Mouse (Mus musculus): ENCODE measurements at regions not wholly inside any gene's neighbourhood (a gene's known extent, or its start where the extent isn't known, plus 50 kb on each side); places are given as distances from the start of the nearest gene placed in this dataset.

DNA sequence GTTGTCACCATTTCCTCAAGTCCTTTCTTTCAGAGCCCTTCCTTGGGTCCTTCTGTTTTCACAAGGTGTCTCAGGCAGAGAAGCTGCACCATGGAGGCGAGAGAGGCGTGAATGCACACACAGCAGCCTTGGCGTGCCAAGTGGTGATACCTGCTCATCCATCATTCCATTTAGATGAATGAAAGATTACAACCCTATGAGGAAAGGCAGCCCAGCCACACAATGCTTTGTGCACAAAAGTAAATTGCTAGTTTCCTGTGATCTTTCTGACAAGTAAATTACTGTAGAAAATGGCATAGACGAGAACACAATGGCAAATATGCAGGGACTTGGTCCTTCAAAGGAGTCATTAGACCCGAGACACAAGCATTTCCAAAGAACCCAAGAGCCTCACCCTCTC is 101.4 kb downstream of the Rnd3 start:
- Histone ChIP-seq H3K4me3 (no peak overlapping the region), H3K27me3 (no peaks in the 10 kb centered on the region), H3K9ac (no peak overlapping the region), H3K36me3 (no peaks in the 10 kb centered on the region), H3K9me3 (no peaks in the 10 kb centered on the region), H3K27ac (no peak overlapping the region), H3K4me2 (no peak overlapping the region), H3K4me1 (replicated peaks) (no peaks in the 10 kb centered on the region; the same call in 1 of the 2 replicates)
- ATAC-seq (ENCODE audit: low FRiP score), result no peak
- 55% methylated on average over 5 of the region's 5 CpGs for WGBS

DNA sequence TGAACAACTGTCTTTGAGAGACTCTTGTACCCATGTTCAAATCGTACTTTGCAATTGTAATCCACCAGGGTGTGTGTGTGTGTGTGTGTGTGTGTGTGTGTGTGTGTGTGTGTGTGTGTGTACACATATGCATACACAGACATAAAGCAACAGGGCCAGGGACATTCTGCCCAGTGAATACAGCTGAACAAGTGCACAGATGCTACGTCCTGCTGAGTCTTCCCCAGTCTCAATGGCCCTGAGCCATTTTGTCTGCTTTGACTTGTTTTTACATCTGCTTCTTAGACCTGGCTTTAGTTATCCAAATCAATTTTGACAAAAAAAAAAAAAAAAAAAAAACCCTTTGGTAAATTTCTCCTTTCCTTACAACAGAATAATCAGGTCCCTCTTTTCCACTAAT is 103.3 kb downstream of the Rnd3 start:
- ATAC-seq (ENCODE audit: low FRiP score), result no peak
- H3K27me3 ChIP-seq, result no peaks in the 10 kb centered on the region
- no peak overlapping the region for H3K27ac ChIP-seq
- no peak overlapping the region for H3K4me2 ChIP-seq
- WGBS, result 63% methylated on average over 2 of the region's 2 CpGs
- H3K4me1 ChIP-seq (replicated peaks), result no peaks in the 10 kb centered on the region; the same call in 1 of the 2 replicates
- H3K36me3 ChIP-seq, result no peaks in the 10 kb centered on the region
- H3K9me3 ChIP-seq, result no peaks in the 10 kb centered on the region
- no peak overlapping the region for H3K9ac ChIP-seq
- no peak overlapping the region for H3K4me3 ChIP-seq

DNA sequence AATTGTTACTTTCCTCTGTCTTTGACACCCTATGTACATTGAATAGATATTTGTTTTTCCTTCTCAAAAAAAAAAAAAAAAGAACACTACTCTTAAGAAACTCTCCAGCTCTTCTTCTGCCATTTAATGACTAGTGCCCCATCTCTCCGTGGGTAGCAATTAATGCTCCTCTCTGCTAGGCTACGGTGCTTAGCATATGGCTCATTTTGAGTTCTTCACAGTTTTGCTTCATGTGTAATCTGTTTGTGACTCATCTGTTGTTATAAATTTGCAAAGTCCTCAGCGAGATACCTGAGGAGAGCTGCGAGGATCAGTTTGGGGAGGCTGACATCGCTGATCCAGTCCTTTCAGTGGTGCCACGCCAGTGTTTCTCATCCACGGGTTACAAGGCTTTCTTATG is 107.8 kb downstream of the Rnd3 start:
- 53% methylated on average over 7 of the region's 7 CpGs for WGBS
- no peak overlapping the region for H3K4me2 ChIP-seq
- H3K4me1 ChIP-seq (replicated peaks), result peaks cover 22% of the 10 kb centered on the region
- H3K9me3 ChIP-seq, result no peaks in the 10 kb centered on the region
- H3K27ac ChIP-seq, result no peak overlapping the region
- no peaks in the 10 kb centered on the region for H3K36me3 ChIP-seq
- H3K9ac ChIP-seq, result no peak overlapping the region
- H3K27me3 ChIP-seq, result no peaks in the 10 kb centered on the region
- no peak overlapping the region for H3K4me3 ChIP-seq
- no peak for ATAC-seq (ENCODE audit: low FRiP score)

DNA sequence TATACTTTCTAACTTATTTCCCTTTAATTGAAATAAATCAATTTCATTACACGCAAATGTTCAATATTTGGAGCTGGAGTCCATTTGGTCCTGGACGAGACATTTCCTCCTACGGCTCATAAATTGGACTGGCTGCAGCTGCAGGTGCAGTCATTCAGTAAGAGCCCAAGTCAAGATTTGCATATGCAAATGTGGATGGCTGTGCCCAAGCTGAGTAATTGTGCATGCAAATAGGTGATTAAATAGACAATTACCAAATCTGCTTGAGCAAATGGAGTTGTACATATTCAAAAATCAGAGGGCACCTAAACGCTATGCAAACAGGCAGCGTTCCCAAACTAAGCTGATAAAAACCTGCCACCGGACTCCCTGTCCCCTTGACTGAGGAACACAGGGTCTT is 110.2 kb downstream of the Rnd3 start:
- Histone ChIP-seq H3K36me3 (no peaks in the 10 kb centered on the region), H3K4me2 (no peak overlapping the region), H3K4me1 (replicated peaks) (peaks cover 29% of the 10 kb centered on the region), H3K27ac (no peak overlapping the region), H3K4me3 (no peak overlapping the region), H3K9me3 (no peaks in the 10 kb centered on the region), H3K27me3 (no peaks in the 10 kb centered on the region), H3K9ac (no peak overlapping the region)
- ATAC-seq (ENCODE audit: low FRiP score), result no peak
- WGBS, result 35% methylated on average over 6 of the region's 6 CpGs

DNA sequence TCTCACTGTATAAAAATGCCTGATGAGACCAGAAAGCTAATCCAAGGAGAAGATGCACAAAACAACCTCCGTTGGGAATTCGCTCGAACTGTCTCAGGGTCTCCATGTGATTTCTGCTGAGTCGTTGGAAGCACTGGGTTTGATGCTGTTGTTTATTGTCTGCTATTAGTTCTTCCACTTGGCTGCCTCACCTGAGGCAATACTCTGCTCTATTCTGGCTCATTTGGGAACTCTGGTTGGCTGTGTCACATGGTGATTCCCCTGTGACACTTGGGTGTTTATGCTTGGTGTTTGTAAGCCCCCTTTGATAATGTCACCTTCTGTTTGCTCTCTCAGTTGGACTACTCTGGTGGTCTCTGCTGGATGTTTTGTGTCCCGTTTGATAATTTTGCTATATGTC is 111.9 kb downstream of the Rnd3 start:
- Histone ChIP-seq H3K27ac (no peak overlapping the region), H3K4me2 (no peak overlapping the region), H3K36me3 (no peaks in the 10 kb centered on the region), H3K27me3 (no peaks in the 10 kb centered on the region), H3K9me3 (no peaks in the 10 kb centered on the region), H3K4me1 (replicated peaks) (peaks cover 31% of the 10 kb centered on the region), H3K4me3 (no peak overlapping the region), H3K9ac (no peak overlapping the region)
- 68% methylated on average over 5 of the region's 5 CpGs for WGBS
- no peak for ATAC-seq (ENCODE audit: low FRiP score)

DNA sequence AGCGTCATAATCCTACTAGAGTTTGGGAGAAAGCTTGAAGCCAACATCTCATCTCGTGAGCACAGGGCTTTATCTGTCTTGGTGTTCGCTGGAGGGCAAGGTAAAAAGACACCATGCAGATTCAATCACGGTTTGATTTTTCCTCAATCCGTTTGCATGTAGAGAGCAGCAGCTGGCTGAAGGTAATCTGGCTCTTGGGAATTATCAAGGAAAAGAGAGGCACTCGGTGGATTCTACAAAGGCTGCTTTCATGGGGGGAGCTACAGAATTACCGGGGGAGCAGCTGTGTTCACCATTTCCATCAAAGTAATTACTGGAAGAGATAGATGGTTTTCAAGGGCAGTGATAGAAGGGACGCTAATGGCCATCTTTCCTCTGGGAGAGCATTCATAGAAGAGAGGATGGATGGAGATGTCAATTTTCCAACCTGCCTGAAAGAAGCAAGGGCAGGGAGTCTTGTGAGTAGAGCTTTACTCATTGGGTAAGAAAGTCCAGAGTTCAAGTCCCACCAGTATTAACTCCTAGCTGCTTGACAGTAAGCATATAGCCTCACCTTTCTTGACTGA is 112.6 kb downstream of the Rnd3 start:
- H3K36me3 ChIP-seq, result no peaks in the 10 kb centered on the region
- peaks cover 31% of the 10 kb centered on the region for H3K4me1 ChIP-seq (replicated peaks)
- H3K4me2 ChIP-seq, result no peak overlapping the region
- no peak overlapping the region for H3K4me3 ChIP-seq
- no peaks in the 10 kb centered on the region for H3K9me3 ChIP-seq
- H3K27ac ChIP-seq, result no peak overlapping the region
- no peaks in the 10 kb centered on the region for H3K27me3 ChIP-seq
- no peak for ATAC-seq (ENCODE audit: low FRiP score)
- H3K9ac ChIP-seq, result no peak overlapping the region
- 36% methylated on average over 8 of the region's 8 CpGs for WGBS

DNA sequence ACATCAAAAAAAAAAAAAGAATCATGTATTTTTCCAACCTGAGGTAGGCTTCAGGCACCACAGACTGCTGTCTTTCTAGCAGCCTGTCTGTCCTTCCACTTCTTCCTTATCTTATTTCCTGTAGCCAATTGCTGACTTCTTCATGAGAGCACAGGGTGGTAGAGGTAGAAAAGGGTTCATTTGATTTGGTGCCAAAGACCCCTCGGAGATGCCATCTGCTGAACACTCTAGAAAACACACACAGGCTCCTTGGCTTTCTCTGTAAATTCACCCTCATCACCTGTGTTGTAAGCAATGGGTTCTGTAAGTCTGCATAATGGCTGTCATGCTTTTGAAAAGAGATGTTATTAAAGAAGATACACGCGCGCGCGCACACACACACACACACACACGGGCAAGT is 115.0 kb downstream of the Rnd3 start:
- Histone ChIP-seq H3K27ac (no peak overlapping the region), H3K9ac (no peak overlapping the region), H3K4me2 (no peak overlapping the region), H3K4me3 (no peak overlapping the region), H3K4me1 (replicated peaks) (peaks cover 23% of the 10 kb centered on the region), H3K9me3 (no peaks in the 10 kb centered on the region), H3K36me3 (no peaks in the 10 kb centered on the region), H3K27me3 (no peaks in the 10 kb centered on the region)
- ATAC-seq (ENCODE audit: low FRiP score), result no peak
- 92% methylated on average over 7 of the region's 7 CpGs for WGBS

DNA sequence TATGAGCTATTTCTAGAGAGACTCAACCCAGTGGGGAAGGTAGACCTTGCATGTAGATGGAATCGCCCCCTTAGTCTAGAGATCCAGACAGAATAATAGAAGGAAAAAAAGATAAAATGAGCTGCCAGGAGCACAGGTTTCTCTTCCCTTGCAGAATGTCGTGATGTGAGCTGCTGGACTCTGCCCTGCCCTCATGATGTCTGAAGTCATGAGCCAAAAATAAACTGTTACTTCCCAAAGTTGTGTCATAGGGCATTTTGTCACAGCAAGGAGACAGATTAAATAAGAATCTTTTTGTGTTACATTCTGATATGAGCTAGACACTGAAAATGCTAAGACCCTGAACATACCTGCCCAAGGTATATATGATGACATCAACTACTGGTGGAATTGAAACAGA is 126.4 kb downstream of the Rnd3 start:
- Histone ChIP-seq H3K4me2 (no peak overlapping the region), H3K27me3 (no peaks in the 10 kb centered on the region), H3K9ac (no peak overlapping the region), H3K9me3 (no peaks in the 10 kb centered on the region), H3K36me3 (no peaks in the 10 kb centered on the region), H3K4me1 (replicated peaks) (no peaks in the 10 kb centered on the region), H3K4me3 (no peak overlapping the region), H3K27ac (no peak overlapping the region)
- WGBS, result 67% methylated on average over 2 of the region's 2 CpGs
- ATAC-seq (ENCODE audit: low FRiP score), result no peak

DNA sequence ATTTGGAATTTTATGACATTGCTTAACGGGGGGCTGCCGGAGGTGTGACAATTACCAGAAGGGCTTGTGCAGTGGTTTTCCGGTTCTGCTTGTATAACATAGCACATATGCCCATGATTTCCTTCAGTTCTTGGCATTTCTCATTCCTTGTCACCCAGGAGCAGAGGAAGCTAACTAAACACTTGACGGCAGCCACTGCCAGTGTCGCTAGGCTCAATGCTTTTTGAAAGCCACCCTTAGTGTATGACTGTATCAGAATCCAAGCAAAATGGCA is 132.8 kb downstream of the Rnd3 start:
- no peaks in the 10 kb centered on the region for H3K36me3 ChIP-seq
- no peaks in the 10 kb centered on the region for H3K9me3 ChIP-seq
- H3K27ac ChIP-seq, result no peak overlapping the region
- WGBS, result 85% methylated on average over 5 of the region's 5 CpGs
- H3K4me2 ChIP-seq, result no peak overlapping the region
- no peak overlapping the region for H3K4me3 ChIP-seq
- no peaks in the 10 kb centered on the region for H3K4me1 ChIP-seq (replicated peaks)
- no peaks in the 10 kb centered on the region for H3K27me3 ChIP-seq
- no peak for ATAC-seq (ENCODE audit: low FRiP score)
- H3K9ac ChIP-seq, result no peak overlapping the region

DNA sequence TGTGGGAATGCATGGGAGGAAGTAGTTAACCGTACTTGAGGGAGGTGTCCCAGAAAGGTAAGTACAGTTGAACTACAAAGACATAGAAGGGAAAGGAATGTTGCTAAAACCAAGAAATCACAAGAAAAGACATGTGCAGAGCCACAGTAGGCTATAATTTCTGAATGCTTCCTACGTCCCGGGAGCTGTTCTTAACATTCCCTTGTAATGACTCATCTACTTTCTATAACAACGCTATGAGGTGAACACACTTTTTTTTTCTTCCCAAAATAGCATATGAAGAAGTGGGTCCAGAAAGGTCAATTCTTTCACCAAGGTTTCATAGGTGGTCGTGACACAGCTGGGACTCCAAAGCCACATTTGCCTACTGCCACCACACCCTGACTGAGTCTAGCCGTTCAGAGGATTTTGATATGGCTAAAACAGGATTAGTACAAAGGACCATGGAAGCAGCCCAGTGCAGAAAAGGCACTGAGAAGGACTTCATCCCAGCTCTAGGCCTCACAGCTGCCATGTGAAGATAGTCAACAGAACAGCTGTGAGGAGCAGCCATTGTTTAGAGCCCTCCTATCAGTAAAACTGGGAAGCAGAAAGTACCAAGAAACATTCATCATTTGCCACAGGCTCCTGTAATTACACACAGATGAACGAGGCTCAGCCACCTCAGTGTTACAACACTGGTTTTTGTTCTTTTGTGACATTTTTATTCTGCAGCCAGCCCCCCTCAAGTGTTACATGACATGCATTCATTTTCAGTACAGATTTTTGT is 133.4 kb downstream of the Rnd3 start:
- Histone ChIP-seq H3K36me3 (no peaks in the 10 kb centered on the region), H3K9ac (no peak overlapping the region), H3K4me1 (replicated peaks) (no peaks in the 10 kb centered on the region), H3K9me3 (no peaks in the 10 kb centered on the region), H3K27ac (no peak overlapping the region), H3K4me2 (no peak overlapping the region), H3K4me3 (no peak overlapping the region), H3K27me3 (no peaks in the 10 kb centered on the region)
- 80% methylated on average over 7 of the region's 7 CpGs for WGBS
- ATAC-seq (ENCODE audit: low FRiP score), result no peak

DNA sequence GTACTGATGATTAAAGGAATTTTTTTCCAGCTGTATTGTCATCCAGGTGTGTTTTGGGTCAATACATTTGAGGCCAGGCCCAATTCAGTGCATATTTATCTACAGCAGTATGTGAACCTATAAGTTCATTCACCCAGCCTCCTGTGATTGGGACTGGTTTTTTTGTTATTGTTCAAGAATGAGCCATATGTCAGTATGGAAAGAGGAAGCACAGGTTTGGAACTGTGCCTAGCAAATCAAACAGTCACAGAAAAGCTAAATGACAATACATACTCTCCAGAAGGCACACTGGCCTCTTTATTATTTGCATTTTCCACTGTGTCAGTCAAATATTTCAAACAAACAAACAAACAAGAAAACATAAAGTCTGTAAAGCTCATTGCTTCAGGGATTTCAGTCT is 134.7 kb downstream of the Rnd3 start:
- H3K36me3 ChIP-seq, result no peaks in the 10 kb centered on the region
- H3K9me3 ChIP-seq, result no peaks in the 10 kb centered on the region
- H3K27me3 ChIP-seq, result no peaks in the 10 kb centered on the region
- H3K9ac ChIP-seq, result no peak overlapping the region
- H3K4me3 ChIP-seq, result no peak overlapping the region
- H3K27ac ChIP-seq, result no peak overlapping the region
- no peaks in the 10 kb centered on the region for H3K4me1 ChIP-seq (replicated peaks)
- no peak overlapping the region for H3K4me2 ChIP-seq
- no peak for ATAC-seq (ENCODE audit: low FRiP score)

DNA sequence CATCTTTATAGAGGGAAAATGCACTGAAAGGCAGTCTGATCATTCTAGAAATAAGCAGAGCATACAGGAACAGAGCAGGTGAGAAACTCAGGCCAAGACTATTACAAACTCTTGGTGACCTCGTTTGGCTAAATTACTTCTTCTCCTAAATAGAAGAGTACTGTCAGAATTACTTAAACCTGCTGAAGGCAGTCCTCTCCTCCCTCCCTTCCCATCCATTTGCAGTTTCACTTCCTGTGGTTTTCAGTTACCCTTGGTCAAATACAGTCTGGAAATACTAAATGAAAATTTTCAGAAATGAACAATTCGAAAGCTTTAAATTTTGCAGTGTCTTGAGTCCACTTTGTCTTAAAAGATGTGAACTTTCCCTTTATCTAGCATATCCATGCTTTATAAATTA is 135.8 kb downstream of the Rnd3 start:
- Histone ChIP-seq H3K9ac (no peak overlapping the region), H3K27me3 (no peaks in the 10 kb centered on the region), H3K4me3 (no peak overlapping the region), H3K27ac (no peak overlapping the region), H3K4me2 (no peak overlapping the region), H3K9me3 (no peaks in the 10 kb centered on the region), H3K36me3 (no peaks in the 10 kb centered on the region), H3K4me1 (replicated peaks) (0 out of 2 replicates have a peak, but pooled peaks cover 2% of the 10 kb centered on the region)
- ATAC-seq (ENCODE audit: low FRiP score), result no peak
- 77% methylated on average over 2 of the region's 2 CpGs for WGBS

DNA sequence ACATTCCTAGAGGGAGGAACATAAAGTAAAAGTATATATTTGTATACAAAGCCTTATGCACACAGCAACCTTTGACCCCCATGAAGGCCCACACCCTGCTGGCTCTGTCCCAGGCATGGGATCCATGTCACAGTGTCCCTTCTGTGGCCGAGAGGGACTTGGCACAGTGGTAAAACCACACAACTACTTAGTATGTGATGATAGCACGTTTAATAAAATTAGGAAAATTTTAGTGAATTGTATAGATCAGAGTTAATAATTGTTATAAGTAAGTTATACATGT is 140.7 kb downstream of the Rnd3 start:
- no peak overlapping the region for H3K4me2 ChIP-seq
- no peaks in the 10 kb centered on the region for H3K27me3 ChIP-seq
- no peak overlapping the region for H3K4me3 ChIP-seq
- WGBS, result 58% methylated on average over 2 of the region's 2 CpGs
- no peaks in the 10 kb centered on the region for H3K9me3 ChIP-seq
- no peaks in the 10 kb centered on the region for H3K36me3 ChIP-seq
- H3K9ac ChIP-seq, result no peak overlapping the region
- H3K4me1 ChIP-seq (replicated peaks), result 0 out of 2 replicates have a peak, but pooled peaks cover 3% of the 10 kb centered on the region
- no peak overlapping the region for H3K27ac ChIP-seq
- no peak for ATAC-seq (ENCODE audit: low FRiP score)

Measured in hindbrain, embryonic 13.5 days (tissue).